Mouse (Mus musculus) CH12.LX (cell line): ENCODE results near the gene Pla2g7.
"Not testable (repeated sequence)": the region's sequence is repeated elsewhere in the genome, so short reads cannot be mapped to it uniquely, and the experiment has no call there.

Experiments
- BHLHE40 ChIP-seq: IDR thresholded peaks from 2 replicates; pipeline ENCODE4 v1.6.1; 2011; ENCODE audit warnings: mild to moderate bottlenecking, low read depth, low read length, improper control_type of control experiment
- CTCF ChIP-seq, 2 experiments: IDR thresholded peaks in 1 of 2; conservative IDR thresholded peaks in 1 of 2; 2 replicates each; pipeline ENCODE4 v1.5.1; 2011 to 2012; ENCODE audit warnings: low read depth in 2 of 2, low read length in 2 of 2, improper control_type of control experiment in 1 of 2, inconsistent platforms in 1 of 2, mild to moderate bottlenecking in 1 of 2, moderate library complexity in 1 of 2
- EP300 ChIP-seq: IDR thresholded peaks from 2 replicates; pipeline ENCODE4 v1.6.1; 2011; ENCODE audit warnings: low read length, improper control_type of control experiment
- HCFC1 ChIP-seq: IDR thresholded peaks from 2 replicates; pipeline ENCODE4 v1.6.1; 2012; ENCODE audit warnings: low read depth, mild to moderate bottlenecking, inconsistent platforms, low read length, improper control_type of control experiment
- MAFK ChIP-seq: IDR thresholded peaks from 2 replicates; pipeline ENCODE4 v1.6.1; 2011; ENCODE audit warnings: low read length, improper control_type of control experiment; ENCODE audit not compliant: insufficient replicate concordance
- POLR2A ChIP-seq: IDR thresholded peaks from 2 replicates; pipeline ENCODE4 v1.6.1; 2011; ENCODE audit warnings: low read depth, mild to moderate bottlenecking, improper control_type of control experiment, low read length
- RAD21 ChIP-seq: IDR thresholded peaks from 2 replicates; pipeline ENCODE4 v1.6.1; 2011; ENCODE audit warnings: low read depth, mild to moderate bottlenecking, low read length, improper control_type of control experiment, moderate library complexity
- ZC3H11A ChIP-seq: IDR thresholded peaks from 2 replicates; pipeline ENCODE4 v1.6.1; 2012; ENCODE audit warnings: low read depth, mild to moderate bottlenecking, inconsistent platforms, low read length, improper control_type of control experiment

- TF ChIP-seq ZC3H11A; MAFK; EP300; CTCF (conservative IDR thresholded peaks at IDR 0.05 in 1 of 2, IDR thresholded peaks at IDR 0.05 in 1 of 2; ENCODE audit: low read depth in 2 of 2, low read length in 2 of 2); HCFC1; POLR2A; RAD21; BHLHE40: not testable (repeated sequence)
Measured at GRCm38 (mm10) chr17:43536841-43537240, 31.1 kb upstream of the Pla2g7 start.
